ENCODE assay signal across 25 mouse cellular contexts in genomic region chr12:55481739-55482138, GRCm38 (mm10).
"Had no signal": no experiment of that assay in that cellular context is flagged by ENCODE, and none has a peak within 500 bp of the region (broad histone marks: within the 10 kb centered on the region; RNA-seq: fewer than 3 reads in every experiment).

No protein-coding gene starts in this region.

- H3K4me2 ChIP-seq: heart, embryonic 12.5 days; hindbrain, embryonic 12.5 days; hindbrain, embryonic 14.5 days; intestine, embryonic 15.5 days; limb, embryonic 12.5 days; liver, embryonic 11.5 days; liver, embryonic 13.5 days; liver, embryonic 15.5 days had no signal

- H3K4me3 ChIP-seq: gastrocnemius, adult 2 months; heart, embryonic 10.5 days; heart, embryonic 12.5 days; hindbrain, embryonic 10.5 days; hindbrain, embryonic 12.5 days; intestine, embryonic 15.5 days; left cerebral cortex, adult 2 months; limb, embryonic 10.5 days; limb, embryonic 12.5 days; liver, embryonic 13.5 days; liver, embryonic 15.5 days had no signal

- H3K27ac ChIP-seq: heart, embryonic 10.5 days; hindbrain, embryonic 10.5 days; hindbrain, embryonic 12.5 days; hindbrain, embryonic 14.5 days; intestine, embryonic 15.5 days; left cerebral cortex, adult 2 months; limb, embryonic 10.5 days; limb, embryonic 12.5 days; liver, embryonic 13.5 days; liver, embryonic 15.5 days had no signal

- ATAC-seq: hindbrain, embryonic 16.5 days; inflammation-experienced regulatory T-cells, adult 6 months; intestine, embryonic 15.5 days; intestine, postnatal 0 days had no signal

- H3K9me3 ChIP-seq: heart, embryonic 10.5 days; heart, embryonic 12.5 days; hindbrain, embryonic 10.5 days; hindbrain, embryonic 12.5 days; intestine, embryonic 15.5 days; limb, embryonic 10.5 days; limb, embryonic 12.5 days; liver, embryonic 13.5 days; liver, embryonic 15.5 days had no signal

- H3K36me3 ChIP-seq: hindbrain, embryonic 12.5 days; intestine, embryonic 15.5 days; liver, embryonic 13.5 days; liver, embryonic 15.5 days had no signal

- H3K27me3 ChIP-seq: heart, embryonic 12.5 days; hindbrain, embryonic 12.5 days; intestine, embryonic 15.5 days; limb, embryonic 12.5 days; liver, embryonic 13.5 days had no signal

- DNase-seq: gastrocnemius, adult 2 months; gastrocnemius, postnatal 10 days; gastrocnemius, postnatal 25 days; heart, adult 18-20 months; heart, postnatal 10 days; heart, postnatal 4 days; kidney, adult 18-20 months; kidney, adult 9 months; kidney, postnatal 10 days; kidney, postnatal 4 days; liver, embryonic 13.5 days had no signal

- H3K9ac ChIP-seq: heart, embryonic 12.5 days; hindbrain, embryonic 12.5 days; hindbrain, embryonic 14.5 days; intestine, embryonic 15.5 days; limb, embryonic 12.5 days; liver, embryonic 13.5 days; liver, embryonic 15.5 days had no signal

- H3K4me1 ChIP-seq: hindbrain, embryonic 12.5 days; intestine, embryonic 15.5 days had no signal
